Mouse (Mus musculus): ENCODE results near the gene Kiss1.

Kiss1 gene

GRCm38 (mm10) chr1:133363276-133364021 is 41.8 kb downstream of the Kiss1 start, which contains the start of gene Etnk2:
Etnk2 (plus strand) TSS chr1:133363572.
- no peak for DNase-seq (ENCODE audit: low read depth)

- no peak for DNase-seq (ENCODE audit: low read depth)
Measured at GRCm38 (mm10) chr1:133364022-133364630, 42.5 kb downstream of the Kiss1 start.

- no peak for DNase-seq (ENCODE audit: low read depth)
Measured at GRCm38 (mm10) chr1:133364890-133365289, 43.2 kb downstream of the Kiss1 start.

- DNase-seq (ENCODE audit: low read depth) = no peak
Measured at GRCm38 (mm10) chr1:133366951-133367605, 45.4 kb downstream of the Kiss1 start.

- DNase-seq (ENCODE audit: low read depth) = no peak
Measured at GRCm38 (mm10) chr1:133367606-133368488, 46.2 kb downstream of the Kiss1 start.

- DNase-seq (ENCODE audit: low read depth) = no peak
Measured at GRCm38 (mm10) chr1:133368644-133369043, 47.0 kb downstream of the Kiss1 start.

- no peak for DNase-seq (ENCODE audit: low read depth)
Measured at GRCm38 (mm10) chr1:133370352-133370751, 48.7 kb downstream of the Kiss1 start.

GRCm38 (mm10) chr1:133371431-133371830 is 49.8 kb downstream of the Kiss1 start:
- no peak for DNase-seq (ENCODE audit: low read depth)

GRCm38 (mm10) chr1:133372113-133372512 is 50.4 kb downstream of the Kiss1 start:
- DNase-seq (ENCODE audit: low read depth) = no peak

GRCm38 (mm10) chr1:133375696-133376346 is 54.1 kb downstream of the Kiss1 start:
- DNase-seq (ENCODE audit: low read depth) = no peak

GRCm38 (mm10) chr1:133377547-133377946 is 55.9 kb downstream of the Kiss1 start:
- DNase-seq (ENCODE audit: low read depth) = no peak
